Mouse (Mus musculus) limb, embryonic 11.5 days (tissue): ENCODE measurements around the gene Plvap. TPM values are rescaled to one million over a fixed set of nuclear protein-coding genes. Genes with fewer than 3 reads are reported as not detected.
A peak's percentile ranks its signal among the peaks of the same experiment; 100 is the strongest.

Experiments used
- ATAC-seq: fragments of 200-750 bp; cut with Nextera tagmentation; 2 replicates; pipeline ENCODE4 v1.8.0; 2017; ENCODE audit warnings: low read depth; ENCODE audit not compliant: insufficient number of reproducible peaks, low FRiP score, low TSS enrichment
- DNase-seq: peaks from one replicate; pipeline ENCODE4 v3.0.0-alpha.2; 2015; ENCODE audit warnings: low spot score
- H3K27ac ChIP-seq: fragments of 300-500 bp; sonication (generic); replicated peaks from 2 replicates; pipeline ENCODE4 v1.5.1; 2014; ENCODE audit warnings: low read depth, mild to moderate bottlenecking, low read length
- H3K27me3 ChIP-seq: fragments of 300-500 bp; sonication (generic); 2 replicates; pipeline ENCODE4 v1.6.1; 2014; ENCODE audit warnings: mild to moderate bottlenecking, low read length, mixed read lengths; ENCODE audit not compliant: control insufficient read depth, insufficient read depth
- H3K36me3 ChIP-seq: fragments of 300-500 bp; sonication (generic); 2 replicates; pipeline ENCODE4 v1.6.1; 2014; ENCODE audit warnings: mild to moderate bottlenecking, low read length, moderate library complexity, mixed read lengths; ENCODE audit not compliant: control insufficient read depth, insufficient read depth
- H3K4me1 ChIP-seq: fragments of 300-500 bp; sonication (generic); 2 replicates; pipeline ENCODE4 v1.6.1; 2014; ENCODE audit warnings: low read length, mixed read lengths; ENCODE audit not compliant: control insufficient read depth, insufficient read depth
- H3K4me2 ChIP-seq: fragments of 300-500 bp; sonication (generic); 2 replicates; pipeline ENCODE4 v1.6.1; 2014; ENCODE audit warnings: low read depth, mild to moderate bottlenecking, moderate library complexity; ENCODE audit not compliant: severe bottlenecking
- H3K4me3 ChIP-seq: fragments of 300-500 bp; sonication (generic); 2 replicates; pipeline ENCODE4 v1.5.1; 2014; ENCODE audit warnings: low read depth, low read length
- H3K9ac ChIP-seq: fragments of 300-500 bp; sonication (generic); 2 replicates; pipeline ENCODE4 v1.6.1; 2014; ENCODE audit warnings: mild to moderate bottlenecking, low read length
- H3K9me3 ChIP-seq: fragments of 300-500 bp; sonication (generic); 2 replicates; pipeline ENCODE4 v1.6.1; 2016; ENCODE audit warnings: low read length; ENCODE audit not compliant: control insufficient read depth
- WGBS: fragments of 180-500 bp; shearing (Covaris S2); extraction: QIAGEN DNeasy Blood & Tissue Kit; methylation state at CpG from one replicate; pipeline ENCODE4 v1.1.7; 2014; 5-methylcytosine and 5-hydroxymethylcytosine counted together
- polyA plus RNA-seq: library from polyadenylated mRNA; unstranded; fragments of >200 nt; fragmentation: Nextera tagmentation; extraction: Ambion mirVana; gene quantifications from 2 replicates; pipeline ENCODE4 v1.2.1, GENCODE M21; 2014

The Plvap gene
- polyA plus RNA-seq, 1 experiment from 2014 or later: 58.2 TPM

DNA sequence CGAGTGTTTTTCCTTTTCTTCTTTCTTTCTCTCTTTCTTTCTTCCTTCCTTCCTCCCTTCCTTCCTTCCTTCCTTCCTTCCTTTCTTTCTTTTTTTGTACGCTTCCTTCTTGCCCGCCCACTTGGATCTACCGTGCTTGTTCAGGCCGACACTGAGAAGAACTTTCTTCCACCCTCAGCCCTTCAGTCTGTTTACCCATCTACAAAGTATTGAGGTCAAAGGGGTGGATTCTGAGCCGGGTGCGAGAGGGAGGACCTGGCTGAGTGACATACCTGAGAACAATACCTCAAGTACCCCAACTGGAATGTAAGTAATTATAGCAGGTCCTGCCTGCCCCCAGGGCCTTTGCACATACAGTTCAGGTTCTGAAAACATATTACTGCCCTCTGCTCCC is 25.4 kb downstream of the Plvap start:
- Histone ChIP-seq H3K4me2 (peak overlapping the region; percentile 82; the same call in 1 of the 2 replicates), H3K27ac (no peak overlapping the region), H3K36me3 (peaks cover 5% of the 10 kb centered on the region; the same call in 1 of the 2 replicates), H3K9me3 (no peaks in the 10 kb centered on the region), H3K9ac (peak overlapping the region; percentile 91), H3K27me3 (no peaks in the 10 kb centered on the region), H3K4me1 (peaks cover 17% of the 10 kb centered on the region), H3K4me3 (peak overlapping the region; percentile 91; the same call in 1 of the 2 replicates)
- 30% methylated on average over 7 of the region's 7 CpGs for WGBS
- ATAC-seq: no peak
- no peak for DNase-seq

GRCm38 (mm10) chr8:71485142-71486135 is 26.1 kb downstream of the Plvap start, which contains the start of gene Ano8:
TSS of gene Ano8 (minus strand) at chr8:71485963.
- Histone ChIP-seq H3K27ac (peak within 1 kb of the TSS; percentile 73; the same call in 1 of the 2 replicates), H3K4me3 (peak within 1 kb of the TSS; percentile 91), H3K4me2 (peak within 1 kb of the TSS; percentile 82), H3K27me3 (no peaks in the 10 kb centered on the region), H3K4me1 (peaks cover 17% of the 10 kb centered on the region), H3K36me3 (peaks cover 2% of the 10 kb centered on the region; the same call in 1 of the 2 replicates), H3K9ac (peak within 1 kb of the TSS; percentile 91), H3K9me3 (no peaks in the 10 kb centered on the region)
- DNase-seq (peak; percentile 92), ATAC-seq (peak; percentile 45; the same call in 1 of the 2 replicates)
- 6% methylated on average over 52 of the region's 58 CpGs for WGBS

DNA sequence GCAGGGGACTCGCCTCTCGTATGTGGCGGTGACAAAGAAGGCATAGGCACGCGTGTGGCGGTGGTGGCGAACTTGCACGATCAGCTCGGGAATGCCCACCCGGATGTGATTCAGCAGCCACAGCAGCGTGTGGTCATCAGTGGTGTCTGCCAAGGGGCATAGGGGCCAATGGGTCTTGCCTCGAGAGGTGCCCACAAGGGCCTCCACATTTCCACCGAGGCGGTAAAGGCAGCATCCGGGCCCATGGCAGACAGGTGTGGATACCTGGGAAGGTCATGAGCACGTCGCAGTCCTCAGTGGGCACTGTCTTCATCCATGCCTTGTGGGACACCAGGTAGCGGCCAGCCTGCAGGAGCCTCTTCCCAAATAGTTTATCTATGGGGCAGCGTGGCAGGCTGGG is 26.8 kb downstream of the Plvap start:
- 93% methylated on average over 19 of the region's 19 CpGs for WGBS
- ATAC-seq: no peak
- H3K4me1 ChIP-seq: peaks cover 15% of the 10 kb centered on the region
- H3K36me3 ChIP-seq: peaks cover 2% of the 10 kb centered on the region; the same call in 1 of the 2 replicates
- no peak overlapping the region; the same call in 1 of the 2 replicates for H3K9ac ChIP-seq
- peak overlapping the region; percentile 82; the same call in 1 of the 2 replicates for H3K4me2 ChIP-seq
- no peak for DNase-seq
- no peaks in the 10 kb centered on the region for H3K9me3 ChIP-seq
- H3K27ac ChIP-seq: no peak overlapping the region
- H3K27me3 ChIP-seq: no peaks in the 10 kb centered on the region
- peak overlapping the region; percentile 91; the same call in 1 of the 2 replicates for H3K4me3 ChIP-seq

GRCm38 (mm10) chr8:71483932-71484331 is 27.6 kb downstream of the Plvap start:
- no peak overlapping the region; the same call in none of the 2 replicates for H3K4me3 ChIP-seq
- WGBS: 47% methylated on average over 8 of the region's 8 CpGs
- H3K4me2 ChIP-seq: no peak overlapping the region

DNA sequence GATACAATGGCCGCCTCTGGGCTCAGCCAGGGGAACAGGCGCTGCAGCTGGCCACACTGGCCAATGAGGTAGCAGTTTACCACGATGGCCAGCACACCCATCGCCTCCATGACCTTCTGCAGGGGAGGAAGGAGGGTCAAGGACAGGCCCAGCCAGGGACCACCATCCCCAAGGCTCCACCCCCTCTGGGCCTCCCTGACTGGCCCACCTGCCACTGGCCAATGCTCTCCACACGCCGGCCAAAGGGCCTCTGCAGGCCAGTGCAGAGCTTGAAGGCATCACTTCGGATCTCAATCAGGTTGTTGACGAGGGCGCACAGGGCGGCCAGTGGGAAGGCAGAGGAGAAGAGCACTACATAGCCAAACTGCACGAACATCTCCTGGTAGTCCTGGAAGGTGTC is 32.6 kb downstream of the Plvap start:
- ATAC-seq: no peak
- Histone ChIP-seq H3K4me3 (no peak overlapping the region), H3K9me3 (no peaks in the 10 kb centered on the region)

More at GRCm38 (mm10) chr8:71483932-71484331, 27.6 kb downstream of the Plvap start:
- Histone ChIP-seq H3K9me3 (no peaks in the 10 kb centered on the region), H3K27ac (no peak overlapping the region), H3K4me1 (peaks cover 8% of the 10 kb centered on the region), H3K36me3 (peaks cover 2% of the 10 kb centered on the region; the same call in 1 of the 2 replicates), H3K9ac (no peak overlapping the region), H3K27me3 (no peaks in the 10 kb centered on the region)
- no peak for ATAC-seq
- DNase-seq: peak; percentile 86

DNA sequence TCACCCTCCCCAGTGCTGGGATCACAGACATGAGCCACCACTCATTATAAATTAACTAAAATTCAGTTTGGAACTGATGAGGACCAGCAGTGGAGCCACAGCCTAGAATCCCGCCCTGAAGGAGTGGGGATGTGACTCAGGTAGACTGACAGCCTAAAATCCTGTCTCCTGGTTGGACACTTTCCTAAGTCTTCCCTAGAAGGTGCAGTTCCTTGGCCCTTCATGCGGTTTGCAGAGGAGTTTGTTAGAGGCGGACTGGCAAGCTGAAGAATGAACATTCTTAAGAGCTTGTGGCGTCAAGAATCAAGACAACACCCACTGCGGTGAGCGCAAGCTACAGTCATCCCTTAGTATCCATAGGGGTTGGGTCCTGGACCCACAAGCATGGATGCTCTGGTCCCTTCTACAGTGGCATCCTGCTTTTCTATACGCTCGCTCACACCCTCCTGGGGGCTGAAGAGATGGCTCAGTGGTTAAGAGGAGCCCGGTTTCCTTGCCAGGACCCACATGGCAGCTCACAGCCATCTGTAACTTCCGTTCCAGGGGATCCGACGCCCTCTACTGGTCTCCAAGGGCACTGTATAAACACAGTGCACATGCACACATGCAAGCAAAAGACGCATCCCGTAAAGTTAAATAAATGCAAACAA is 34.2 kb downstream of the Plvap start:
- H3K9me3 ChIP-seq: no peaks in the 10 kb centered on the region
- H3K4me2 ChIP-seq: peak overlapping the region; percentile 91
- DNase-seq (no peak), ATAC-seq (no peak)
- H3K27ac ChIP-seq: no peak overlapping the region
- H3K36me3 ChIP-seq: peaks cover 12% of the 10 kb centered on the region; the same call in 1 of the 2 replicates
- WGBS: 38% methylated on average over 14 of the region's 14 CpGs
- no peak overlapping the region for H3K9ac ChIP-seq
- no peaks in the 10 kb centered on the region for H3K27me3 ChIP-seq
- peak overlapping the region; percentile 51 for H3K4me3 ChIP-seq
- H3K4me1 ChIP-seq: peaks cover 12% of the 10 kb centered on the region; the same call in 1 of the 2 replicates

More for the DNA sequence above, 32.6 kb downstream of the Plvap start:
- WGBS: 91% methylated on average over 11 of the region's 11 CpGs
- peaks cover 9% of the 10 kb centered on the region; the same call in 1 of the 2 replicates for H3K36me3 ChIP-seq
- no peak overlapping the region for H3K4me2 ChIP-seq
- DNase-seq: no peak
- H3K27me3 ChIP-seq: no peaks in the 10 kb centered on the region
- no peak overlapping the region for H3K9ac ChIP-seq
- peaks cover 12% of the 10 kb centered on the region; the same call in 1 of the 2 replicates for H3K4me1 ChIP-seq
- H3K27ac ChIP-seq: no peak overlapping the region

GRCm38 (mm10) chr8:71476099-71476940 is 35.2 kb downstream of the Plvap start:
- ATAC-seq (peak; percentile 58), DNase-seq (peak; percentile 84)
- H3K36me3 ChIP-seq: peaks cover 10% of the 10 kb centered on the region; the same call in 1 of the 2 replicates
- no peaks in the 10 kb centered on the region for H3K27me3 ChIP-seq
- peak overlapping the region; percentile 75 for H3K27ac ChIP-seq
- WGBS: under 1% methylated on average over 103 of the region's 121 CpGs
- peaks cover 12% of the 10 kb centered on the region; the same call in 1 of the 2 replicates for H3K4me1 ChIP-seq
- peak overlapping the region; percentile 51 for H3K4me3 ChIP-seq
- peak overlapping the region; percentile 91 for H3K4me2 ChIP-seq
- no peaks in the 10 kb centered on the region for H3K9me3 ChIP-seq
- H3K9ac ChIP-seq: peak overlapping the region; percentile 70
